Mouse (Mus musculus): Measurements from ENCODE around the gene Nek6. TPM values are rescaled to one million over a fixed set of nuclear protein-coding genes. Genes with fewer than 3 reads are reported as not detected.

The Nek6 gene
- total and polyA plus RNA-seq, 2 experiments from 2014 or later, result 18.1 to 25.5 TPM

GRCm38 (mm10) chr2:38616072-38616471 is 104.6 kb downstream of the Nek6 start:
- Histone ChIP-seq H3K9ac (replicated peaks; ENCODE audit: low read depth, low read length) (no peak overlapping the region), H3K4me1 (ENCODE audit: control insufficient read depth, insufficient read depth) (no peaks in the 10 kb centered on the region), H3K9me3 (replicated peaks; ENCODE audit: control insufficient read depth, low read length) (no peaks in the 10 kb centered on the region), H3K4me3 (ENCODE audit: low read depth, low read length) (no peak overlapping the region), H3K27me3 (ENCODE audit: control insufficient read depth, insufficient read depth, low read length) (no peaks in the 10 kb centered on the region), H3K27ac (ENCODE audit: low read depth) (no peak overlapping the region), H3K36me3 (replicated peaks; ENCODE audit: control insufficient read depth, insufficient read depth, low read length) (peaks cover 22% of the 10 kb centered on the region; the same call in 1 of the 2 replicates), H3K4me2 (ENCODE audit: low read depth, low read length) (no peak overlapping the region)
- ATAC-seq (ENCODE audit: insufficient read depth, low read depth), result no peak
- TF ChIP-seq CTCF (IDR thresholded peaks at IDR 0.05; ENCODE audit: low read depth) (peak; percentile 38), EP300 (IDR thresholded peaks at IDR 0.05; ENCODE audit: low read depth) (no peak)
- 51% methylated on average over 4 of the region's 4 CpGs for WGBS
- DNase-seq (ENCODE audit: low spot score), result no peak

GRCm38 (mm10) chr2:38616956-38617872 is 105.8 kb downstream of the Nek6 start:
- H3K27me3 ChIP-seq (ENCODE audit: control insufficient read depth, insufficient read depth, low read length), result no peaks in the 10 kb centered on the region
- TF ChIP-seq CTCF (IDR thresholded peaks at IDR 0.05; ENCODE audit: low read depth), result no peak
- no peak for TF ChIP-seq EP300 (IDR thresholded peaks at IDR 0.05; ENCODE audit: low read depth)
- no peaks in the 10 kb centered on the region for H3K4me1 ChIP-seq (ENCODE audit: control insufficient read depth, insufficient read depth)
- no peak overlapping the region for H3K4me2 ChIP-seq (ENCODE audit: low read depth, low read length)
- H3K9ac ChIP-seq (replicated peaks; ENCODE audit: low read depth, low read length), result no peak overlapping the region
- 83% methylated on average over 5 of the region's 5 CpGs for WGBS
- peaks cover 28% of the 10 kb centered on the region; the same call in 1 of the 2 replicates for H3K36me3 ChIP-seq (replicated peaks; ENCODE audit: control insufficient read depth, insufficient read depth, low read length)
- no peak for DNase-seq (ENCODE audit: low spot score)
- no peak overlapping the region for H3K4me3 ChIP-seq (ENCODE audit: low read depth, low read length)
- no peaks in the 10 kb centered on the region for H3K9me3 ChIP-seq (replicated peaks; ENCODE audit: control insufficient read depth, low read length)
- ATAC-seq (ENCODE audit: insufficient read depth, low read depth), result no peak
- H3K27ac ChIP-seq (ENCODE audit: low read depth), result no peak overlapping the region

- H3K4me1 ChIP-seq (ENCODE audit: control insufficient read depth, insufficient read depth), result no peaks in the 10 kb centered on the region
- no peak overlapping the region for H3K4me3 ChIP-seq (ENCODE audit: low read depth, low read length)
- no peak for TF ChIP-seq EP300 (IDR thresholded peaks at IDR 0.05; ENCODE audit: low read depth)
- no peak for TF ChIP-seq CTCF (IDR thresholded peaks at IDR 0.05; ENCODE audit: low read depth)
- 93% methylated on average over 4 of the region's 4 CpGs for WGBS
- H3K4me2 ChIP-seq (ENCODE audit: low read depth, low read length), result no peak overlapping the region
- ATAC-seq (ENCODE audit: insufficient read depth, low read depth) (no peak), DNase-seq (ENCODE audit: low spot score) (no peak)
- peaks cover 25% of the 10 kb centered on the region; the same call in 1 of the 2 replicates for H3K36me3 ChIP-seq (replicated peaks; ENCODE audit: control insufficient read depth, insufficient read depth, low read length)
- H3K27me3 ChIP-seq (ENCODE audit: control insufficient read depth, insufficient read depth, low read length), result no peaks in the 10 kb centered on the region
- no peak overlapping the region for H3K27ac ChIP-seq (ENCODE audit: low read depth)
- H3K9me3 ChIP-seq (replicated peaks; ENCODE audit: control insufficient read depth, low read length), result no peaks in the 10 kb centered on the region
- H3K9ac ChIP-seq (replicated peaks; ENCODE audit: low read depth, low read length), result no peak overlapping the region
Measured at GRCm38 (mm10) chr2:38619777-38620176, 108.3 kb downstream of the Nek6 start.

GRCm38 (mm10) chr2:38621076-38621475 is 109.6 kb downstream of the Nek6 start:
- TF ChIP-seq EP300 (IDR thresholded peaks at IDR 0.05; ENCODE audit: low read depth), result no peak
- WGBS, result 73% methylated on average over 4 of the region's 4 CpGs
- Histone ChIP-seq H3K9me3 (replicated peaks; ENCODE audit: control insufficient read depth, low read length) (no peaks in the 10 kb centered on the region), H3K4me3 (ENCODE audit: low read depth, low read length) (no peak overlapping the region), H3K36me3 (replicated peaks; ENCODE audit: control insufficient read depth, insufficient read depth, low read length) (peaks cover 32% of the 10 kb centered on the region), H3K27me3 (ENCODE audit: control insufficient read depth, insufficient read depth, low read length) (no peaks in the 10 kb centered on the region), H3K9ac (replicated peaks; ENCODE audit: low read depth, low read length) (no peak overlapping the region), H3K4me1 (ENCODE audit: control insufficient read depth, insufficient read depth) (no peaks in the 10 kb centered on the region), H3K4me2 (ENCODE audit: low read depth, low read length) (no peak overlapping the region), H3K27ac (ENCODE audit: low read depth) (no peak overlapping the region)
- DNase-seq (ENCODE audit: low spot score), result no peak
- no peak for ATAC-seq (ENCODE audit: insufficient read depth, low read depth)

- no peak overlapping the region for H3K9ac ChIP-seq (replicated peaks; ENCODE audit: low read depth, low read length)
- peaks cover 36% of the 10 kb centered on the region for H3K36me3 ChIP-seq (replicated peaks; ENCODE audit: control insufficient read depth, insufficient read depth, low read length)
- H3K4me2 ChIP-seq (ENCODE audit: low read depth, low read length), result no peak overlapping the region
- 0 out of 2 replicates have a peak, but pooled peaks have one; percentile 10 for TF ChIP-seq CTCF (IDR thresholded peaks at IDR 0.05; ENCODE audit: low read depth)
- no peak for TF ChIP-seq EP300 (IDR thresholded peaks at IDR 0.05; ENCODE audit: low read depth)
- 74% methylated on average over 6 of the region's 6 CpGs for WGBS
- ATAC-seq (ENCODE audit: insufficient read depth, low read depth) (no peak), DNase-seq (ENCODE audit: low spot score) (no peak)
- H3K4me1 ChIP-seq (ENCODE audit: control insufficient read depth, insufficient read depth), result no peaks in the 10 kb centered on the region
- no peaks in the 10 kb centered on the region for H3K27me3 ChIP-seq (ENCODE audit: control insufficient read depth, insufficient read depth, low read length)
- H3K4me3 ChIP-seq (ENCODE audit: low read depth, low read length), result no peak overlapping the region
- H3K27ac ChIP-seq (ENCODE audit: low read depth), result no peak overlapping the region
- no peaks in the 10 kb centered on the region for H3K9me3 ChIP-seq (replicated peaks; ENCODE audit: control insufficient read depth, low read length)
Measured at GRCm38 (mm10) chr2:38621610-38622021, 110.2 kb downstream of the Nek6 start.
